Mouse (Mus musculus): ENCODE data around the gene Crip1.
A peak's percentile ranks its signal among the peaks of the same experiment; 100 is the strongest.

The Crip1 gene

GRCm38 (mm10) chr12:113130732-113131131, 15.4 kb upstream of the Crip1 start:
- DNase-seq (ENCODE audit: low spot score in 2 of 2) = no peak

GRCm38 (mm10) chr12:113131601-113132000, 14.5 kb upstream of the Crip1 start:
- no peak for DNase-seq (ENCODE audit: low spot score in 2 of 2)

DNA sequence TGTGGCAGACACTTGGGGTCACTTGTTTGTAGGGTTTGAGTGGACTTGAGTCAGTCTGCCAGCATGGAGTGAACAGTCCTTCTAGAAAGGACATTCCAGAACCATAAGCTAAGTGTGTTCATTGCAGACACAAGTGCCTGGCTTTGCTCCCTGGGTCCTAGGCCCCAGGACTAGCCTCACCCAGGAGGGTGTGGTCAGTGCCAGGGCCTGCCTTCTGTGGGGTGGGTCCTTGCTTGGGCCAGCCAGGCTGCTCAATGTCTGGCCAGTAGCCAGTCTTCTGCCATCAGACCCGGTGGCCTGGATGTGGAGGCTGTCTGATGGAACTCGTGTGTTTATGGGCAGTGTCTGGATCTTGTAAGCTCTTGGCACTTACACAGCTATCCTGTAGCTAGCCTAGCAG, 13.5 kb upstream of the Crip1 start:
- no peak for DNase-seq (ENCODE audit: low spot score in 2 of 2)

GRCm38 (mm10) chr12:113133260-113133659, 12.9 kb upstream of the Crip1 start:
- DNase-seq (ENCODE audit: low spot score in 2 of 2) = no peak

GRCm38 (mm10) chr12:113133861-113134403, 12.2 kb upstream of the Crip1 start:
- DNase-seq (ENCODE audit: low spot score in 2 of 2) = no peak

DNA sequence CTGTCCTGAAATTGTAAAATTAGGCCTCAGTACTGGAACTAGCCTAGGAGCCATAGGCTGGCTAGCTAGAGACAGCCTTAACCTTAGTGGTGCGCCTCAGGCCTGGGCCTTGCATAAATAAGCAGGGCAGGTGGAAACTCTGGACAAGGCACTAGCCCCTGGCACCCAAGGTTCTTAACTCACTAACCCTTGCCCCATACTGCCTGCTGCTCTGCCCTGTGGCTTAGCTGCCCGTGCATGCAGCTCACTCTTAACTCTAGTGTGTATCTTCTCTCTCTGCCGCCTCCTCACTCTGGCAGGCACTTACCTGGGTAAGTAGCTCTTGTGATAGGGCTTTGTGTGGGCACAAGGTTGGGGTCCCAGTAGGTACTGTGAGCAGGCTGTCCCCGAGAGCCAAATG, 11.6 kb upstream of the Crip1 start:
- DNase-seq (ENCODE audit: low spot score in 2 of 2) = no peak

DNA sequence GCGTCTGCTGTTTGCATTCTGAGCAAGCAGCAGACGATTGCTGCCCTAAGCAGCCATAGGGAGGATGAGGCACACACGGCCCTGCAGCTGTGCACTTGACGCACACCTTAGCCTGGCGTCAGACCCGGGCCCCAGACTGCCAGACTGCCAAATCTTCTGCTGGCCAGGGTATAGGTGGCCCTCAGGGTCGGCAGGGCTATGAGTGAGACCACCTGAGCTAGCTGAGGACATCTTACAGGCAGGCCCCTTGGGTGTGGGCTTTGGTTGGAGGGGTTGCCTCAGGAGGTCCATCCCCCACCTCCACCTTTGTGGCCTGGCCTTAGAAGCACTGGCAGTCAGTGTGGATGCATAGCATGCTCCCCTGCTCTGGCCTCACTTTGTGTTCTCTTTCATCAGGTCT, 10.7 kb upstream of the Crip1 start:
- DNase-seq (ENCODE audit: low spot score in 2 of 2) = no peak

DNA sequence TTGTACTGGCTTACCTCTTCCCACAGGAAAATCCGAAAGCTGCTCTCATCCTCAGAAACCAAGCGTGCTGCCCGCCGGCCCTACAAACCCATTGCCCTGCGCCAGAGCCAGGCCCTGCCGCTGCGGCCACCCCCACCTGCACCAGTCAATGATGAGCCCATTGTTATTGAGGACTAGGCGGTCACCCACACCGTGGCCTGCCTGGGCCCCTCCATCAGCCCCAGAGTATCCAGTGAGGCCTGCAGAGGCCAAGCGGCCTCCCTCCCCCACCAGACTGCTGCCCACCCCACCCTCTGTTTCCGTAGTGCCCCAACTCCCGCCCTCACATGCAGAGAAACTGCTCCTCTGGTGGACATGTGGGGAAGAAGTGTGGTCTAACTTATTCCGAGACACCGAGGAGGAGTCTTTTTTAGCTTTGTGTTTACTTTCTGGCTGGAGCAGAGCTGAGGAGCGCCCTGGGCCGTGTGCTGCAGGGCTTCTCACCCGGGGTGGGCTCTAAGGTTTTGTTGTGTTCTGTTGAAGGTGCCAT, 9.6 kb upstream of the Crip1 start:
- no peak for DNase-seq (ENCODE audit: low spot score in 2 of 2)

DNA sequence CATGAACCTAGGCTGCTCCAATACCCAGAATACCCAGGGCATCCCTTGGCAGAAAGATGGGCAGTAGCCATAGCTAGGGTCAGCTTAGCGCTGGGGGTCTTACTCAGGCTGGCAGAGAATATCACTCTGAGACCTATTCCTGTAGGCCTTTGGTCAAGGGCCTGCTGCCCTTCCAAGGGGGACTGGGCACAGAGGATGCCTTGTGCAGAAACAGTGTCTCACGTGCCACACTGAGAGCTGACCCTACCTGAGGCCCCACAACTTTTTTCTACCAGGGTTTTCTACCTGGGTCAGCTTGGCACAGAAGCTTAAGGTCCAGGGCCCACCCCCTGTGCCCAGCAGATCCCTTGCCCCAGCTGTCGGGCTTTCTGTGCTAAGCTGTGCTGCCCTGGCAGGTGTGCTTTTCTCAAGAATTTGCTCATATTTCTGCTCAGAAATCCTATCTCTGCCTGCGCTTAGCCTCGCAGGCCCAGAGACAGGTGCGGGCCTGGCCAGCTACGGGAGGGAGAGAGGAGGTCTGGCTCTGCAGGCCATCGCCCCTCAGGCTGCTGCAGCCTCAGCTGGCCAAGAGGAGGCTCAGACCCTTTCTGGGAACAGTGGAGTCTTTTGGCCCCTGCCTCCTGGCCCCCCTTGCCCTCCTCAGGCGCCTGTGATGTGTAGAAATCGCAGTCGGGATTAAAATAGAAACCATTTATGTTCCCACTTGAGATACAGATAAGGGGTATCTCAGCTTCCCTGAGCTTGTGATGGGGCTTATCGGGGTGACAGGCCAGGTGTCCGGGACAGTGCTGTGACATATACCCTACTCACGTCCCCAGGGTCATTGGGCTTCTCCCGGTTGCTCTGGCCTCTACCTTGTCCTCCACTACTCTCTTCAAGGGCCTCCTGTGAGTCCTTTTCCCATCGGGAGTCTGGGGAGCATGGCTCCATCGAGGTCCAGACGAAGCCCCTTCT, 8.6 kb upstream of the Crip1 start:
- no peak for DNase-seq (ENCODE audit: low spot score in 2 of 2)

DNA sequence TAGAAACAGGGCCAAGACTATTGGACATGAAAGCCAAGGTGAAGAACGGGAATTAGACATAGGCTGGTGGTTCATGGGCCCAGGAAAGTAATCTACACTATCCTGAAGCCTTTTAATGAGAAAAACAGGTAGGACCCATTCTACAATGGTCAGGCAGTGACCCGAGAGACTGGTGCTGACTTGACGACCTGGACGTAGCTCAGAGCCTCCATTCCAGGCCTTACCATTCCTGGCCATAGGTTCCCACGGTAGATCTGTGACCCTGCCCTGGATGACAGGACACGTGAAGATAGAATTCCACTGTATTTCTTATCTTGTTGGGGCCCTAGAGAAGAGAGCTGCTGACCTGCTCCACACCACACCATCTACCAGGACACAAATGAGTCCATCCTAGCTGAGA, 7.8 kb upstream of the Crip1 start:
- DNase-seq (ENCODE audit: low spot score in 2 of 2) = no peak

DNA sequence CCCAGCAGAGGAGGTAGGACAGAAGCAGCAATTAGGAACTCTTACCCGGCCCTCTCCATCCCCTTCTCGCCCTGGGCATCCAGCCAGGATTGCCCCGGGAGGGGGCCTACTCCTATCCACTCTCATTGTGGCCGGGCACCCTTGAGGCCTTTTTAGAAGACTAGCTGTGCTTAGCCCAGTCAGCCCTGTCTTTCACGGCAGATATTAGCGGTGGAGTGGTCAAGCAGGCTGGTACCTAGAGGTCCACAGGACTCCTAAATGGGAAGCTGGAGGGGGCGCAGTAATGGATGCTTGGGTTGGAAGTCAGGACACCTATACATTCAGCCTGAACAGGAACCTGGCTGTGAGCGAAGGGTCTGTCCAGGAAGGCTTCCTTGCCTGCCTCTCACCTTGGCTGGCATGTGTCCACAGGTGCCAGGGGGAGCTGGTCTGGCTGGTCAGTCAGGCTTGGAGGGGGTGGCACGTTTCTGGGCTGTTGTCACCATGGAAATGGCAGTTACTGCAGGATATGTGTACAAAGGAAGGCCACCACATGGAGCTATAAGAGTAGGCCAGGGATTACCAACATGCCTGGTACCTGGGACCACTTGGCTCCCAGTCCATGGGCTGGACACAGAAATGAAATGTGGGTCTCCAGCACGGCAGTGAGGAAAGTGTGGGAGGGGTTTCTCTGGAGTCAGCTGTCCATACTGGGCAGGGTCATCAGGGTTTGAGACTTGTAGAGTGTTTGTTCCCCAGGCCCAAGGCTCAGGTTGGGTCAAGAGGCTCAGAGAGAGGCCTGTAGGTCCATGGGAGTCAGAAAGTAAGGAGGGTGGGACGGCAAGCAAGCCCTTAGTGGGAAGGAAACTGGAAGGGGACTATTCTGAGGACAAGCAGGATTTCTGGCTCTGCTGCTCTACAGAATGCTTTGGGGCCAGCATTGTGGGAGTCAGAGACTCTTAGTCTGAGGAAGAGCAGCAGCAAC, 6.9 kb upstream of the Crip1 start:
- DNase-seq (ENCODE audit: low spot score in 2 of 2) = no peak

GRCm38 (mm10) chr12:113139908-113140615, 6.1 kb upstream of the Crip1 start, which contains the start of gene Crip2:
Gene Crip2, plus strand, starts transcription at chr12:113140236.
- peak; percentile 90 to 95 for DNase-seq (ENCODE audit: low spot score in 2 of 2)

DNA sequence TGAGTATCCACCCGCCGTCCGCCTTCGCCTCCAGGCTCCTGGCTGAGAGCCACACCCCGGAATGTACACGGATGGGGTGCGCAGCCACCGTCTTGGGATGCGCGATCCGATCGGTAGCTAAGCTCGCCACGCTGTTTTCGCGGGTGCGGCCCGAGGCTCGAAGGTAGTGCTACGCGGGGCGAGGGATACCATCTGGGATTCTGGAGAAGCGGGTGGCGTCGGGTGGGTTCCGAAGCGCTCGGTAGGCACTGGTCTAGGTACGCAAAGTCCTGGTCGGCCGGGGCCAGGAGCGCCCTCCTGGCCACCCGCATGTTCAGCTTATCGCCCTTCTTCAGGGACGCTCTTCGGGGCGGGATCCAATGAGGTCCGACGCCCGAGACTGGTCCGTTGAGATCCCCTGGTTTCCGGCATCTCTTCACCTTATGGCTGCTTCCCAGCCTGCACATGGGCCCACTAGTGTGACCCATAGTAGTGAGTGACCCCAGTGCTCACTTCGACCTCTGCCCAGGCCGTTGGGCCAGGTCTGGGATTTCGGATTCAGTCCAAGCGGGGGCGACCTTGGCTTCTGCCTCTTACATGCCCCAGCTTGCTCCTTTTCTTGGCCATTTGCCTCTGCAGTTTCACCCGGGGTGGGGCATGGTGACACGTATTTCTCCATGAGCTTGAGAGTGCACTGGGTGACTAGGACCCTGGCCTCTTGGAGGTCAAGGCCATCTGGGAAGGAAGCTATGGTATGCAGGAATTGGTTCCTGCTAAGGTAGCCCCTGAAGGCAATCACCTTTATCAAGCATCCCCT, 5.3 kb upstream of the Crip1 start:
- peak; percentile 42 to 65 for DNase-seq (ENCODE audit: low spot score in 2 of 2)

- peak in 1 of 2 experiments; percentile 48 for DNase-seq (ENCODE audit: low spot score in 2 of 2)
These were observed 4.6 kb upstream of the Crip1 start for GRCm38 (mm10) chr12:113141531-113141973.

- peak; percentile 61 to 74 for DNase-seq (ENCODE audit: low spot score in 2 of 2)
These were observed 3.8 kb upstream of the Crip1 start for GRCm38 (mm10) chr12:113142021-113142975.

GRCm38 (mm10) chr12:113143164-113143563, 3.0 kb upstream of the Crip1 start:
- DNase-seq (ENCODE audit: low spot score in 2 of 2) = no peak

DNA sequence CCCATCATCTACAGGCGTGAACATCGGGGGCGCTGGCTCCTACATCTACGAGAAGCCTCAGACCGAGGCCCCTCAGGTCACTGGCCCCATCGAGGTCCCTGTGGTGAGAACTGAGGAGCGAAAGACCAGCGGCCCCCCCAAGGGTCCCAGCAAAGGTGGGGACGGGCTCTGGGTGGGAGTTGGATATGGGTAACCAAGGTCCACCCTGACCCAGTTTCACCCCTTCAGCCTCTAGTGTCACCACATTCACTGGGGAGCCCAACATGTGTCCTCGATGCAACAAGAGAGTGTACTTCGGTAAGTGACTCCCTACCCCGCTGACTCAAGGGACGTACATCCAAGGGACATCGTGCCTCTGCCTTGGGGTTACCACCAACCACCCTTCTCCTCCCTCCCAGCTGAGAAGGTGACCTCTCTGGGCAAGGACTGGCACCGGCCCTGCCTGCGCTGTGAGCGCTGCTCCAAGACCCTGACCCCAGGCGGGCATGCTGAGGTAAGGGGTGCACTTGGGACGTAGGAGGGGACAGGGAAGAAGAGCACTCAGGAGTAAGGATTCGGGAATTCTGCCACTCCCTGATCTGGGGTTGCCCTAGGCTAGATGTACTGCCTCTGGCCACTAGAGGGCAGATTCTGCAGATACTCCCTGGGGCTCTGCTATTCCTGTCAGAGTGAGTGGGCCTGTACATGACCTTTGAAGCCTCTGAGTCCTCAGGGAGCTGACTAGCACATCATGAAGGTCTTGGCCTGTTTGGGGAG, 1.9 kb upstream of the Crip1 start:
- peak in 1 of 2 experiments; percentile 39 for DNase-seq (ENCODE audit: low spot score in 2 of 2)

- DNase-seq (ENCODE audit: low spot score in 2 of 2) = no peak
These were observed 1.2 kb upstream of the Crip1 start for GRCm38 (mm10) chr12:113144886-113145285.
